Mouse (Mus musculus): ENCODE results near the gene Dpt.

DNA sequence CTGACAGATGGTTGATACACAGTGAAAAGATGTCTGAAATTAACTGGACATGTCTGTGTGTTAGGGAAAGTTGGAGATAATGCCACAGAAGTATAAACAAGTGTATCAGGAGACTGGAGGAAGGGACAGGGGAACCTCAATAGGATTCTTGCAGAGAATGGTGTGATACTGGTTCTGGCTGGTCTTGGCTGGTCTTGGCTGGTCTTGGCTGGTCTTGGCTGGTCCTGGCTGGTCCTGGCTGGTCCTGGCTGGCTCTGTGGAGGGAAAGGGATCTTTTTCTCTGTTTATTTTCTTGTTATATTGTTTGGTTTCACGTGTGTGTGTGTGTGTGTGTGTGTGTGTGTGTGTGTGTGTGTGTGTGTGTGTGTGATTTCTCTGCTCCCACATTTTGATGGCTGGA, 33.4 kb downstream of the Dpt start:
- TF ChIP-seq CTCF (IDR thresholded peaks at IDR 0.05; ENCODE audit: insufficient read depth, low read length): no peak
- TF ChIP-seq POLR2A (IDR thresholded peaks at IDR 0.05; ENCODE audit: borderline replicate concordance, extremely low read depth, low read depth, low read length): no peak

Measured in lung, adult 2 months (tissue).